Mouse (Mus musculus): ENCODE results near the gene Gm49416. TPM values are rescaled to one million over a fixed set of nuclear protein-coding genes. Genes with fewer than 3 reads are reported as not detected.

Gm49416 gene
- polyA plus RNA-seq, 2 experiments, result not detected

GRCm38 (mm10) chr19:8897865-8898495, 9.3 kb downstream of the Gm49416 start, which contains the start of gene Ganab:
TSS of gene Ganab (plus strand) at chr19:8898071.
- DNase-seq (ENCODE audit: low read depth in 3 of 3, low spot score in 3 of 3), result peak; percentile 94 to 96 (median 96)
- Histone ChIP-seq H3K9ac (replicated peaks) (peak within 1 kb of the TSS; percentile 91), H3K4me3 (ENCODE audit: insufficient read depth in 1 of 2, low read depth in 2 of 2, low read length in 2 of 2) (peak within 1 kb of the TSS; percentile 75 to 85), H3K27me3 (ENCODE audit: control insufficient read depth, insufficient read depth, low read length) (no peaks in the 10 kb centered on the region), H3K4me2 (ENCODE audit: low read depth) (peak within 1 kb of the TSS; percentile 76), H3K36me3 (replicated peaks; ENCODE audit: control insufficient read depth, insufficient read depth, low read depth) (peaks cover 21% of the 10 kb centered on the region), H3K4me1 (replicated peaks; ENCODE audit: control insufficient read depth in 2 of 2, insufficient read depth in 2 of 2, low read length in 1 of 2) (peaks cover 8 to 23% of the 10 kb centered on the region in 2 experiments), H3K27ac (peak within 1 kb of the TSS; percentile 49), H3K9me3 (ENCODE audit: control insufficient read depth, low read length) (no peaks in the 10 kb centered on the region)
- TF ChIP-seq EP300 (IDR thresholded peaks at IDR 0.05; ENCODE audit: low read depth) (no peak; the same call in 1 of the 2 replicates), CTCF (IDR thresholded peaks at IDR 0.05; ENCODE audit: low read depth) (peak; percentile 43)
- WGBS (ENCODE audit: insufficient replicate concordance), result under 1% methylated on average over 53 of the region's 53 CpGs
- ATAC-seq (ENCODE audit: insufficient read depth), result peak; percentile 98

- WGBS (ENCODE audit: insufficient replicate concordance), result 2% methylated on average over 13 of the region's 13 CpGs
- H3K36me3 ChIP-seq (replicated peaks; ENCODE audit: control insufficient read depth, insufficient read depth, low read depth), result peaks cover 27% of the 10 kb centered on the region
- peak overlapping the region; percentile 75 to 85 for H3K4me3 ChIP-seq (ENCODE audit: insufficient read depth in 1 of 2, low read depth in 2 of 2, low read length in 2 of 2)
- TF ChIP-seq EP300 (IDR thresholded peaks at IDR 0.05; ENCODE audit: low read depth), result no peak
- no peak for TF ChIP-seq CTCF (IDR thresholded peaks at IDR 0.05; ENCODE audit: low read depth)
- peak overlapping the region; percentile 40 for H3K27ac ChIP-seq
- H3K9me3 ChIP-seq (ENCODE audit: control insufficient read depth, low read length), result no peaks in the 10 kb centered on the region
- ATAC-seq (ENCODE audit: insufficient read depth), result no peak
- peak overlapping the region; percentile 91 for H3K9ac ChIP-seq (replicated peaks)
- no peak for DNase-seq (ENCODE audit: low read depth in 3 of 3, low spot score in 3 of 3)
- peaks cover 8 to 23% of the 10 kb centered on the region in 2 experiments for H3K4me1 ChIP-seq (replicated peaks; ENCODE audit: control insufficient read depth in 2 of 2, insufficient read depth in 2 of 2, low read length in 1 of 2)
- H3K27me3 ChIP-seq (ENCODE audit: control insufficient read depth, insufficient read depth, low read length), result no peaks in the 10 kb centered on the region
- H3K4me2 ChIP-seq (ENCODE audit: low read depth), result peak overlapping the region; percentile 76
Measured at GRCm38 (mm10) chr19:8898576-8898975, 9.8 kb downstream of the Gm49416 start.

GRCm38 (mm10) chr19:8899079-8899478, 10.4 kb downstream of the Gm49416 start:
- Histone ChIP-seq H3K9ac (replicated peaks) (peak overlapping the region; percentile 91), H3K4me2 (ENCODE audit: low read depth) (peak overlapping the region; percentile 76), H3K4me1 (replicated peaks; ENCODE audit: control insufficient read depth in 2 of 2, insufficient read depth in 2 of 2, low read length in 1 of 2) (peaks cover 8 to 20% of the 10 kb centered on the region in 2 experiments), H3K27me3 (ENCODE audit: control insufficient read depth, insufficient read depth, low read length) (no peaks in the 10 kb centered on the region), H3K36me3 (replicated peaks; ENCODE audit: control insufficient read depth, insufficient read depth, low read depth) (peaks cover 30% of the 10 kb centered on the region), H3K9me3 (ENCODE audit: control insufficient read depth, low read length) (no peaks in the 10 kb centered on the region), H3K27ac (no peak overlapping the region; the same call in 1 of the 2 replicates), H3K4me3 (ENCODE audit: insufficient read depth in 1 of 2, low read depth in 2 of 2, low read length in 2 of 2) (peak overlapping the region; percentile 75 to 85)
- TF ChIP-seq EP300 (IDR thresholded peaks at IDR 0.05; ENCODE audit: low read depth), result no peak
- TF ChIP-seq CTCF (IDR thresholded peaks at IDR 0.05; ENCODE audit: low read depth), result no peak
- 33% methylated on average over 3 of the region's 3 CpGs for WGBS (ENCODE audit: insufficient replicate concordance)
- ATAC-seq (ENCODE audit: insufficient read depth), result no peak
- no peak for DNase-seq (ENCODE audit: low read depth in 3 of 3, low spot score in 3 of 3)

GRCm38 (mm10) chr19:8903412-8903811, 14.7 kb downstream of the Gm49416 start:
- WGBS (ENCODE audit: insufficient replicate concordance), result 87% methylated on average over 5 of the region's 5 CpGs
- Histone ChIP-seq H3K36me3 (replicated peaks; ENCODE audit: control insufficient read depth, insufficient read depth, low read depth) (peaks cover 54% of the 10 kb centered on the region), H3K4me3 (ENCODE audit: insufficient read depth in 1 of 2, low read depth in 2 of 2, low read length in 2 of 2) (no peak overlapping the region), H3K9me3 (ENCODE audit: control insufficient read depth, low read length) (no peaks in the 10 kb centered on the region), H3K9ac (replicated peaks) (no peak overlapping the region), H3K4me2 (ENCODE audit: low read depth) (no peak overlapping the region), H3K27ac (no peak overlapping the region), H3K4me1 (replicated peaks; ENCODE audit: control insufficient read depth in 2 of 2, insufficient read depth in 2 of 2, low read length in 1 of 2) (peaks cover 8 to 11% of the 10 kb centered on the region in 2 experiments), H3K27me3 (ENCODE audit: control insufficient read depth, insufficient read depth, low read length) (no peaks in the 10 kb centered on the region)
- ATAC-seq (ENCODE audit: insufficient read depth) (no peak), DNase-seq (ENCODE audit: low read depth in 3 of 3, low spot score in 3 of 3) (no peak)
- TF ChIP-seq EP300 (IDR thresholded peaks at IDR 0.05; ENCODE audit: low read depth) (no peak), CTCF (IDR thresholded peaks at IDR 0.05; ENCODE audit: low read depth) (no peak)

- Histone ChIP-seq H3K9ac (replicated peaks) (no peak overlapping the region), H3K4me2 (ENCODE audit: low read depth) (no peak overlapping the region), H3K27me3 (ENCODE audit: control insufficient read depth, insufficient read depth, low read length) (no peaks in the 10 kb centered on the region), H3K36me3 (replicated peaks; ENCODE audit: control insufficient read depth, insufficient read depth, low read depth) (peaks cover 94% of the 10 kb centered on the region), H3K4me1 (replicated peaks; ENCODE audit: control insufficient read depth in 2 of 2, insufficient read depth in 2 of 2, low read length in 1 of 2) (no peaks in the 10 kb centered on the region), H3K27ac (no peak overlapping the region), H3K9me3 (ENCODE audit: control insufficient read depth, low read length) (no peaks in the 10 kb centered on the region), H3K4me3 (ENCODE audit: insufficient read depth in 1 of 2, low read depth in 2 of 2, low read length in 2 of 2) (no peak overlapping the region)
- 72% methylated on average over 6 of the region's 6 CpGs for WGBS (ENCODE audit: insufficient replicate concordance)
- DNase-seq (ENCODE audit: low read depth in 3 of 3, low spot score in 3 of 3), result no peak
- TF ChIP-seq CTCF (IDR thresholded peaks at IDR 0.05; ENCODE audit: low read depth), result no peak
- TF ChIP-seq EP300 (IDR thresholded peaks at IDR 0.05; ENCODE audit: low read depth), result no peak
- ATAC-seq (ENCODE audit: insufficient read depth), result no peak
Measured at GRCm38 (mm10) chr19:8908531-8908930, 19.8 kb downstream of the Gm49416 start.

Data from liver, embryonic 14.5 days (tissue).